Mouse (Mus musculus): ENCODE measurements at regions not wholly inside any gene's neighbourhood (a gene's known extent, or its start where the extent isn't known, plus 50 kb on each side); places are given as distances from the start of the nearest gene placed in this dataset.

- DNase-seq (ENCODE audit: low spot score in 2 of 2) = no peak
Observed at GRCm38 (mm10) chr15:6180261-6180660, 119.3 kb upstream of the Dab2 start.

- no peak for DNase-seq (ENCODE audit: low spot score in 2 of 2)
Observed at GRCm38 (mm10) chr15:6183627-6184026, 116.0 kb upstream of the Dab2 start.

GRCm38 (mm10) chr15:6191845-6192244 is 107.7 kb upstream of the Dab2 start:
- no peak for DNase-seq (ENCODE audit: low spot score in 2 of 2)

DNA sequence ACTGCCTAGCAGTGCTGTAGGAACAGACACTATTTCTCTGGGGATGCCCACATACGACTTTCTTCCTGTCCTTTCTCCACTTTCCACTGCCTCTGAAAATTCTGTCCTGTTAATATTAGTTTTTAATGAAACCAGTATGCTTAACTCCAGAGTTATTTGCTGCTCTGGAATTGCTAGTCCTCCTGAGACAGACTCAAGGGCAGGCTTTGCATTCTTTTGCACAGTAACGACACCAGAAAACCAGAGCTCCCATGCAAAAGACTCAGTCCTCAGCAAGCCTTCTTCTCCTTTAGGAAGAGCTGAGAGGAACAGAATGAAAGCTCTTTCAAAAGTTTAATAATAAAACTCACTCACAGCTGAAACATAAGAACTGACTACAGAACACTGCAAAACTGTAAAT is 92.3 kb upstream of the Dab2 start:
- no peak for DNase-seq (ENCODE audit: low spot score in 2 of 2)

GRCm38 (mm10) chr15:6209301-6209700 is 90.3 kb upstream of the Dab2 start:
- no peak for DNase-seq (ENCODE audit: low spot score in 2 of 2)

GRCm38 (mm10) chr15:6218087-6218486 is 81.5 kb upstream of the Dab2 start:
- DNase-seq (ENCODE audit: low spot score in 2 of 2) = no peak

- no peak for DNase-seq (ENCODE audit: low spot score in 2 of 2)
Observed at GRCm38 (mm10) chr15:6225227-6225626, 74.4 kb upstream of the Dab2 start.

DNA sequence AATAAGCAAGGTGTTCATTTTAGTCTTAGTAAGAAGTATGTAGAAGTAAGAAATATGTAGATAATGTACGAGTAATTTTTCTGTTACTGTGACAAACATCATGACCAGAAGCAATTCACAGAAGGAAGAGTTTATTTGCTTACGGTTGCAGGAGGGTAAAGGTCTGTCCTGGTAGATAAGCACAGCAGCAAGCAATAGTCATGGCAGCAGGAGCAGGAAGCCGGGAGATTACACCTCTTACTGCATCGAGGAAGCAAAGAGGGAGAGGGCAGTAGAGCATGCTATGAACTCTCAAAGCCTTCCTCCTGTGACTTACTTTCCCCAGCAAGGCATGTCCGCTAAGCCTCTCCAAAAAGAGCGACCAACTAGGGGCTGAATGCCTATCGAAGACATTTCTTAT is 69.0 kb upstream of the Dab2 start:
- no peak for DNase-seq (ENCODE audit: low spot score in 2 of 2)

GRCm38 (mm10) chr15:6231308-6232103 is 68.1 kb upstream of the Dab2 start:
- DNase-seq (ENCODE audit: low spot score in 2 of 2) = no peak

GRCm38 (mm10) chr15:6233621-6234020 is 66.0 kb upstream of the Dab2 start:
- DNase-seq (ENCODE audit: low spot score in 2 of 2) = no peak

GRCm38 (mm10) chr15:6236583-6236982 is 63.0 kb upstream of the Dab2 start:
- no peak for DNase-seq (ENCODE audit: low spot score in 2 of 2)

DNA sequence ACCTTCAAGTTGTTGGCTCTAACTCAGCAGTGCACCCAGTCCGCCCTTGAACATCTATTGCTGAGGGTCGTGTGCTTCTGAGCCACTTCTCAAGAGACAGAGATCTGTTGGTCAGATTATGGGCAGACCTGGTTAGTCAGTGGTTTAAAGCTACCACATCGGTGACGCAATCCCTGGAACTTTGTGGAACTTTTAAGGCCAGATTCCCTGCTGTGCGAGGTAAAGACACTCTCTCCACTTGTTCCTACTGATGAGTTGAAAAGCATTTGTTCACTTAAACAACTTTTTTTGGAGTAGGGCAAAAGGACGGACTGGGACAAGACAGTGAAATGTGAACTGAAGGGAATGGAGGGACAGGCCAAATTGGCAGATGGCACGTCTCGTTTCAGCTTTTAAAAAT is 61.9 kb upstream of the Dab2 start:
- DNase-seq (ENCODE audit: low spot score in 2 of 2) = no peak

GRCm38 (mm10) chr15:6238133-6238532 is 61.5 kb upstream of the Dab2 start:
- peak; percentile 78 to 87 for DNase-seq (ENCODE audit: low spot score in 2 of 2)

GRCm38 (mm10) chr15:6238755-6239154 is 60.8 kb upstream of the Dab2 start:
- no peak for DNase-seq (ENCODE audit: low spot score in 2 of 2)

- peak; percentile 43 to 52 for DNase-seq (ENCODE audit: low spot score in 2 of 2)
Observed at GRCm38 (mm10) chr15:6242132-6242531, 57.5 kb upstream of the Dab2 start.

DNA sequence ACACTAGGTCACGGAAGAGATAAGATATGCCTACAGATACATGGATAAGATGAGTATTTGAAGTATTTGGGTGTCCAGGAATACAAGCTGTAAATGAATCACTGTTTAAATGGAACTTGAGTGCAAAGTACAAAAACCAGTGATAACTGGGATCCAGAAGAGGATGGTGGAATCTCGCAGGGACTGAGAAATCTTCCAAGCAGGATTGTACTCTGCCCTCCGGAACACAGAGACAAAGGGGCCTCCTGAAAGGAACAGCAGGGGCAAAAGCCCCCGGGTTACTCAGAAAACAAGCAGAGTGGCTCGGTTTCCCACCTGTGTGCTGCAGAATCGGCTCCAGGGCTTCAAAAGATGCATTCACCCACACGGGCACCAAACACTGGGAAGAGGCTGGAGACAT is 55.2 kb upstream of the Dab2 start:
- no peak for DNase-seq (ENCODE audit: low spot score in 2 of 2)

DNA sequence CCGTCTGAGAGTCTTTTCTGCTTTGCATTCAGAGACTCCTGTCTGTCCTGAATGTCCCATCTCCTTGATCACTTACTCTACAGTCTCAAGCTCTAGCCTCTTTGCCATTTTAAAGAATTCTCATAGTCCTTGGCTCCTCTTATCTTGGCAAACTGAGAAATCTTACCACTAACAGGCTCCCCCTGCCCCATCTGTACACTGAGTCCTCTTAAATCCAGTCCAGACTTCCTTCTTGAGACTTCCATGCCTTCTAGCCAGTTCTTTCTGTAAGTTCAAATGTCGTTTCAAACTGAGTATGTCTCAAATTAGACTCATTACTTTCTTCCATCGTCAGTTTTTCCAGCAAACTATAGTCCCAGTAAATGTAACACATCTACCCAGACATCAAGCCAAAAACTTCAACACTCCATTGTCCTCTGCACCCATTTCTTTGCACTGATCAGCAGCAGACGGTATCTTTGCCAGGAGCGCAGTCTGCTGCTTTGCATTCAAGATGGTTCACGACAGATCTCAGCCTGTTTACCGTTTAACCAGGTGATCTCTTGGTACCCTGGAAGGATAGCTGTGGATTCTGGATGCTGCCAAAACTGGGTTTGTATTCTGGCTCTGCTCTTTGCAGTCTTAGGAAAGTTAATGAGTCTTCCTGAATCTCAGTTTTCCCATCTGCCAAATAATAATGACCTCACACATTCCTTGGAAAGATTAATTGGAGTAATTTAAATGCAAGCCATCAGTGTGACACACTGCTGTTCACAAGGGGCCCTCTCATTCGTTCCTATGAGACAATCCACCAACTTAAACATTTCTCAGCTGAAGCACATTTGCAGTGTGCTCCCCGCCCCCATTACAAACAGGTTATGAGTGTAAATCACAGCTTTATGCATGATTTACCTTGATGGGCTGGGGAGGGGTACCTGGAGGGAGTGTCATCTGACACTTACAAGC is 53.4 kb upstream of the Dab2 start:
- DNase-seq (ENCODE audit: low spot score in 2 of 2) = no peak

GRCm38 (mm10) chr15:6248470-6248869 is 51.1 kb upstream of the Dab2 start:
- DNase-seq (ENCODE audit: low spot score in 2 of 2) = no peak

Data from heart, adult 9 months (tissue).